Mouse (Mus musculus): ENCODE data around the gene Atp9a. TPM values are rescaled to one million over a fixed set of nuclear protein-coding genes. Genes with fewer than 3 reads are reported as not detected.

The Atp9a gene
- total and polyA plus RNA-seq, 3 experiments, result 50.5 to 56.9 (median 51.5) TPM

- no peak overlapping the region for H3K9ac ChIP-seq (ENCODE audit: low read depth, low read length)
- peak; percentile 72 to 82 for DNase-seq
- no peaks in the 10 kb centered on the region for H3K27me3 ChIP-seq (ENCODE audit: control insufficient read depth, insufficient read depth, low read length)
- H3K4me1 ChIP-seq (ENCODE audit: control insufficient read depth, insufficient read depth, low read length), result peaks cover 12% of the 10 kb centered on the region
- intact Hi-C loops (cut with DNase I), result loop anchor here (2.0 to 5.0 kb wide), 2 partner anchors 14 to 77 kb away; no protein-coding TSS in a partner anchor
- H3K4me3 ChIP-seq, result 0 out of 2 replicates have a peak overlapping the region, but pooled peaks have one; percentile 23
- no peaks in the 10 kb centered on the region for H3K36me3 ChIP-seq (ENCODE audit: control insufficient read depth, insufficient read depth, low read length)
- WGBS, result 5% methylated on average over 16 of the region's 16 CpGs
- no peaks in the 10 kb centered on the region for H3K79me2 ChIP-seq (replicated peaks; ENCODE audit: control insufficient read depth, insufficient read depth, low read length)
- peak; percentile 15 for TF ChIP-seq CTCF (IDR thresholded peaks at IDR 0.05)
- no peak for TF ChIP-seq POLR2A (IDR thresholded peaks at IDR 0.05; ENCODE audit: insufficient read depth, low read depth, low read length)
- peak; percentile 45; the same call in 1 of the 2 replicates for TF ChIP-seq EP300 (IDR thresholded peaks at IDR 0.05; ENCODE audit: insufficient read depth, low read depth, low read length)
- peak overlapping the region; percentile 77 for H3K27ac ChIP-seq
Observed at GRCm38 (mm10) chr2:168604655-168605070, 137.5 kb downstream of the Atp9a start.

DNA sequence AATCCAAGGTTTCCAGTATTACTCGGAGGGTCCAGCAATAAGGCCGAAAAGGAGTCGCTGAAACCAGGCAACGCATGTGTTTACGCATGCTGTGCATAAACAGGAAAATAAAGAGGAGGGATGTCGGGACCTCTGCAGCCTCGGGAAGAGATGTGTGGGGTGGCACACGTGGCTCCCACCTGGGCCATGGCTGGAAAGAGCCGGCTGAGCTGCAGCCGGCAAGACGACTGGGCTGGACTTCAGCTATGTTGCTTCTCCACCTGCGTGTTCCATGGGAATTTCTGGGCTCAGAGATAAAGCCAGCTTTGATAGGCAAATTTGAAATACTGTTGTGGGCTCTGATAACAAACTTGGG is 139.8 kb downstream of the Atp9a start:
- Histone ChIP-seq H3K27me3 (ENCODE audit: control insufficient read depth, insufficient read depth, low read length) (no peaks in the 10 kb centered on the region), H3K4me1 (ENCODE audit: control insufficient read depth, insufficient read depth, low read length) (peaks cover 9% of the 10 kb centered on the region), H3K4me3 (peak overlapping the region; percentile 58), H3K27ac (no peak overlapping the region; the same call in 1 of the 2 replicates), H3K9ac (ENCODE audit: low read depth, low read length) (no peak overlapping the region), H3K79me2 (replicated peaks; ENCODE audit: control insufficient read depth, insufficient read depth, low read length) (no peaks in the 10 kb centered on the region), H3K36me3 (ENCODE audit: control insufficient read depth, insufficient read depth, low read length) (no peaks in the 10 kb centered on the region)
- 22% methylated on average over 12 of the region's 12 CpGs for WGBS
- no peak for DNase-seq
- intact Hi-C loops (cut with DNase I), result no loop called here
- TF ChIP-seq CTCF (IDR thresholded peaks at IDR 0.05), result no peak
- no peak for TF ChIP-seq POLR2A (IDR thresholded peaks at IDR 0.05; ENCODE audit: insufficient read depth, low read depth, low read length)
- no peak for TF ChIP-seq EP300 (IDR thresholded peaks at IDR 0.05; ENCODE audit: insufficient read depth, low read depth, low read length)

DNA sequence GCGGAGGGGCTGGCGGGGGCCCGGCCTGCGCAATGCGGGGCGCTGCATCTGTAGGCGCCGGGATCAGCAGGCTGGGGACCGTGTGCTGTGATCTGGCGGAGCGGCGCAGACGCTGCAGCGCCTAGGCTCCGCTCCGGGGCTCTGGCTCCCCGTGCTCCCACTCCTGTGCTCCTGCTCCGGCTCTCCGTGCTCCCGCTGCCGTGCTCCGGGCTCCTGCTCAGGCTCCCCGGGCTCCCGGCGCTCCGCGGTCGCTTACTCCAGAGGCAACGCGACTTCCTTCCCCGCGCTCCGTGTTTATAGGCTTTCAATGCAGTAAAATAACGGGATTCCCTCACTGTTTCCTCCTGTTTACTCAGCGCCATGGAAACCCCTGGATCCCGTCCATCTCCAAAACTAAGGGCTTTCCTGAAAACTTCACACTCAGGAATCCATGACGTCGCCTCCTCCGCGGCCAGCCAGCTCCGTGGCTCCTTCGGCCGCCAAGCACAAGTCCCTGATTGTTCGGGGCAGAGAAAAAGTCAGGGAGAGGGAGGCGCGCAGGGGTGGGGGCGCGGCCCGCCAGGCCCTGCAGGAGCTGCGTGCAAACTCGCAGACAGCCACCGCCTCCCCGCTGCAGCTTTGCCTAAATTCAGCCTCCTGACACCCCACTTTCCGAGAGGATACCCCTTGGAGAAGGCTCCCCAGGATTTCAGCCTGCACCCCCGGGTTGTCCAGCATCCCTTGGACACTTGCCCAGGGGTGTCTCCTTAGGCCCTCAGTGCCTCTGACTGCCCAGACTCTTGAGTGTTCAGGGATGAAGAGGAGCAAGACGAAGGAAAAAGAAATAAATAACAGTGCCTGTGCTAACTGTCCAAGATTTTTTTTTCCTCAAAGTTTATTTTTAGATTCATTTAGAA is 140.5 kb downstream of the Atp9a start, which contains the start of gene Nfatc2:
Nfatc2 (minus strand) TSS at position 167 of the 896 bp plus-strand sequence.
- Histone ChIP-seq H3K9ac (ENCODE audit: low read depth, low read length) (peak within 1 kb of the TSS; percentile 72), H3K27ac (peak within 1 kb of the TSS; percentile 64)
- peak; percentile 8; the same call in 1 of the 2 replicates for TF ChIP-seq CTCF (IDR thresholded peaks at IDR 0.05)
- no peak for TF ChIP-seq POLR2A (IDR thresholded peaks at IDR 0.05; ENCODE audit: insufficient read depth, low read depth, low read length)
- peak; percentile 44; the same call in 1 of the 2 replicates for TF ChIP-seq EP300 (IDR thresholded peaks at IDR 0.05; ENCODE audit: insufficient read depth, low read depth, low read length)

GRCm38 (mm10) chr2:168600750-168601490 is 141.3 kb downstream of the Atp9a start:
- Histone ChIP-seq H3K9ac (ENCODE audit: low read depth, low read length) (peak overlapping the region; percentile 72), H3K36me3 (ENCODE audit: control insufficient read depth, insufficient read depth, low read length) (no peaks in the 10 kb centered on the region), H3K27ac (peak overlapping the region; percentile 64), H3K4me3 (peak overlapping the region; percentile 58), H3K79me2 (replicated peaks; ENCODE audit: control insufficient read depth, insufficient read depth, low read length) (no peaks in the 10 kb centered on the region), H3K27me3 (ENCODE audit: control insufficient read depth, insufficient read depth, low read length) (no peaks in the 10 kb centered on the region), H3K4me1 (ENCODE audit: control insufficient read depth, insufficient read depth, low read length) (peaks cover 9% of the 10 kb centered on the region)
- DNase-seq, result no peak
- TF ChIP-seq EP300 (IDR thresholded peaks at IDR 0.05; ENCODE audit: insufficient read depth, low read depth, low read length), result no peak
- 6% methylated on average over 32 of the region's 32 CpGs for WGBS
- intact Hi-C loops (cut with DNase I), result no loop called here

More for the DNA sequence above, 140.5 kb downstream of the Atp9a start, which contains the start of gene Nfatc2:
- DNase-seq, result peak; percentile 87 to 92
- under 1% methylated on average over 56 of the region's 56 CpGs for WGBS
- peaks cover 9% of the 10 kb centered on the region for H3K4me1 ChIP-seq (ENCODE audit: control insufficient read depth, insufficient read depth, low read length)
- H3K36me3 ChIP-seq (ENCODE audit: control insufficient read depth, insufficient read depth, low read length), result no peaks in the 10 kb centered on the region
- no peaks in the 10 kb centered on the region for H3K27me3 ChIP-seq (ENCODE audit: control insufficient read depth, insufficient read depth, low read length)
- H3K4me3 ChIP-seq, result peak within 1 kb of the TSS; percentile 58
- no peaks in the 10 kb centered on the region for H3K79me2 ChIP-seq (replicated peaks; ENCODE audit: control insufficient read depth, insufficient read depth, low read length)
- intact Hi-C loops (cut with DNase I), result no loop called here

DNA sequence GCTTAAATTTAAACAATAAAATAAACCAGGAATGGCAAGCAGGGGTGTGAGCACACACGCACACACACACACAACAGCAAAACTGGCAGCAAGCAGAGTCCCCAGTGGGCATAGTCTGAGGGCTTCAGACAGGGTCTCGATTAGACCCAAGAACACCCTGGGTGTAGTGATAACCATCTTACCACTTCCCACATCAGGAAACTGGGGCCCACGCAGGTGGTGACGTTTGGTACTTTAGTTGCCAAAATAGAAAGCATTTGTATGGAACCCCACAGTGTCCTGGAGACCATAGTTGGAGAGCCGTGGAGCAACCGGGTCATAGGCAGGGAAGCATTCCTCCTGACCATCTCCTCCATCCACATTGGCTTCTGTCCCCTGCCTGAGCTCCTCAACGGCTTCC is 146.5 kb downstream of the Atp9a start:
- WGBS, result 69% methylated on average over 7 of the region's 7 CpGs
- no peak for TF ChIP-seq EP300 (IDR thresholded peaks at IDR 0.05; ENCODE audit: insufficient read depth, low read depth, low read length)
- no peak for TF ChIP-seq CTCF (IDR thresholded peaks at IDR 0.05)
- no peak for TF ChIP-seq POLR2A (IDR thresholded peaks at IDR 0.05; ENCODE audit: insufficient read depth, low read depth, low read length)
- intact Hi-C loops (cut with DNase I), result no loop called here

More for the DNA sequence above, 146.5 kb downstream of the Atp9a start:
- no peak overlapping the region for H3K27ac ChIP-seq
- no peak overlapping the region for H3K9ac ChIP-seq (ENCODE audit: low read depth, low read length)
- H3K4me1 ChIP-seq (ENCODE audit: control insufficient read depth, insufficient read depth, low read length), result 0 out of 2 replicates have a peak, but pooled peaks cover under 1% of the 10 kb centered on the region
- H3K27me3 ChIP-seq (ENCODE audit: control insufficient read depth, insufficient read depth, low read length), result no peaks in the 10 kb centered on the region
- no peaks in the 10 kb centered on the region for H3K79me2 ChIP-seq (replicated peaks; ENCODE audit: control insufficient read depth, insufficient read depth, low read length)
- H3K4me3 ChIP-seq, result no peak overlapping the region
- DNase-seq, result no peak
- H3K36me3 ChIP-seq (ENCODE audit: control insufficient read depth, insufficient read depth, low read length), result no peaks in the 10 kb centered on the region
